In genomic region chr10:88201650-88202049, GRCm38 (mm10) we compare ENCODE assay signal across 7 mouse cellular contexts. TPM values are rescaled to one million over a fixed set of nuclear protein-coding genes. Genes with fewer than 3 reads are reported as not detected.
DNase-seq lines count a peak whose midpoint lies in the region; ATAC-seq and TF ChIP-seq lines count a peak whose summit lies in the region.

No protein-coding gene starts in this region.

- 66% methylated on average over 13 of the region's 13 CpGs for WGBS in lung, embryonic 15.5 days
- 78% methylated on average over 13 of the region's 13 CpGs for WGBS in forebrain, embryonic 11.5 days
- WGBS in intestine, postnatal 0 days, result 68% methylated on average over 13 of the region's 13 CpGs
- 64% methylated on average over 13 of the region's 13 CpGs for WGBS in olfactory bulb, adult 2 months

- intact Hi-C loops in gastrocnemius, postnatal 36 days (cut with DNase I), result no loop called here

- H3K4me3 ChIP-seq in lung, embryonic 15.5 days, result peak overlapping the region; percentile 62
- H3K4me3 ChIP-seq in forebrain, embryonic 11.5 days (ENCODE audit: low read depth, low read length), result peak overlapping the region; percentile 53
- H3K4me3 ChIP-seq in intestine, postnatal 0 days (ENCODE audit: low read depth, low read length), result peak overlapping the region; percentile 64
- H3K4me3 ChIP-seq in olfactory bulb, adult 2 months (ENCODE audit: insufficient read depth, low read depth, low read length), result peak overlapping the region; percentile 65

- H3K9ac ChIP-seq in lung, embryonic 15.5 days, result peak overlapping the region; percentile 64; the same call in 1 of the 2 replicates
- H3K9ac ChIP-seq in forebrain, embryonic 11.5 days (ENCODE audit: low read length), result peak overlapping the region; percentile 73
- 0 out of 2 replicates have a peak overlapping the region, but pooled peaks have one; percentile 75 for H3K9ac ChIP-seq in intestine, postnatal 0 days (ENCODE audit: low read depth, low read length)

- TF ChIP-seq CTCF in intestine, postnatal 0 days (IDR thresholded peaks at IDR 0.05; ENCODE audit: low read depth), result no peak
- TF ChIP-seq CTCF in olfactory bulb, adult 2 months (IDR thresholded peaks at IDR 0.05; ENCODE audit: insufficient read depth, low read depth, low read length), result no peak

- H3K27me3 ChIP-seq in lung, embryonic 15.5 days, result no peaks in the 10 kb centered on the region
- no peaks in the 10 kb centered on the region for H3K27me3 ChIP-seq in forebrain, embryonic 11.5 days (ENCODE audit: control insufficient read depth, insufficient read depth, low read length)
- H3K27me3 ChIP-seq in intestine, postnatal 0 days (replicated peaks; ENCODE audit: control insufficient read depth, insufficient read depth, low read length), result no peaks in the 10 kb centered on the region

- no peaks in the 10 kb centered on the region for H3K36me3 ChIP-seq in lung, embryonic 15.5 days
- no peaks in the 10 kb centered on the region for H3K36me3 ChIP-seq in forebrain, embryonic 11.5 days (ENCODE audit: control insufficient read depth, insufficient read depth, low read length)
- peaks cover 8% of the 10 kb centered on the region; the same call in 1 of the 2 replicates for H3K36me3 ChIP-seq in intestine, postnatal 0 days (ENCODE audit: control insufficient read depth, insufficient read depth)

- peaks cover 4% of the 10 kb centered on the region; the same call in 1 of the 2 replicates for H3K4me1 ChIP-seq in lung, embryonic 15.5 days
- H3K4me1 ChIP-seq in forebrain, embryonic 11.5 days (replicated peaks; ENCODE audit: control insufficient read depth, insufficient read depth, low read length), result no peaks in the 10 kb centered on the region
- no peaks in the 10 kb centered on the region; the same call in 1 of the 2 replicates for H3K4me1 ChIP-seq in intestine, postnatal 0 days (replicated peaks; ENCODE audit: control insufficient read depth, insufficient read depth, low read length)
- peaks cover 3% of the 10 kb centered on the region for H3K4me1 ChIP-seq in olfactory bulb, adult 2 months (ENCODE audit: control insufficient read depth, insufficient read depth, low read length)

- H3K27ac ChIP-seq in lung, embryonic 15.5 days, result no peak overlapping the region
- H3K27ac ChIP-seq in forebrain, embryonic 11.5 days (ENCODE audit: low read depth, low read length), result no peak overlapping the region
- 0 out of 2 replicates have a peak overlapping the region, but pooled peaks have one; percentile 65 for H3K27ac ChIP-seq in intestine, postnatal 0 days (ENCODE audit: low read depth, low read length)
- peak overlapping the region; percentile 57; the same call in 1 of the 2 replicates for H3K27ac ChIP-seq in olfactory bulb, adult 2 months (ENCODE audit: insufficient read depth, low read depth, low read length)

- no peaks in the 10 kb centered on the region for H3K9me3 ChIP-seq in lung, embryonic 15.5 days
- no peaks in the 10 kb centered on the region for H3K9me3 ChIP-seq in forebrain, embryonic 11.5 days (ENCODE audit: control insufficient read depth, low read length)
- H3K9me3 ChIP-seq in intestine, postnatal 0 days (ENCODE audit: control insufficient read depth), result no peaks in the 10 kb centered on the region

- no peak for ATAC-seq in lung, embryonic 15.5 days (ENCODE audit: borderline replicate concordance, extremely low read depth, low FRiP score, low TSS enrichment)
- 0 out of 2 replicates have a peak, but pooled peaks have one; percentile 4 for ATAC-seq in forebrain, embryonic 11.5 days (replicated peaks; ENCODE audit: low FRiP score)
- no peak for ATAC-seq in intestine, postnatal 0 days

- H3K4me2 ChIP-seq in lung, embryonic 15.5 days, result peak overlapping the region; percentile 78
- H3K4me2 ChIP-seq in forebrain, embryonic 11.5 days (ENCODE audit: low read depth, low read length, severe bottlenecking), result peak overlapping the region; percentile 63
- peak overlapping the region; percentile 72 for H3K4me2 ChIP-seq in intestine, postnatal 0 days (replicated peaks; ENCODE audit: low read depth)

- TF ChIP-seq POLR2A in olfactory bulb, adult 2 months (IDR thresholded peaks at IDR 0.05; ENCODE audit: insufficient read depth, low read depth, low read length), result no peak

- no peak for DNase-seq in lung, postnatal 4 days
- no peak for DNase-seq in forebrain, embryonic 11.5 days (ENCODE audit: low spot score)
- DNase-seq in right cerebral cortex, adult 18-20 months, result no peak
- no peak for DNase-seq in gastrocnemius, postnatal 36 days

RNA-seq across cellular contexts. Expression of gene Washc3, which starts 0.8 kb away (rescaled TPM):
- polyA plus RNA-seq in lung, embryonic 15.5 days (2015; fragmentation: Nextera tagmentation; extraction: Ambion mirVana), result 60.9 and 62.0 TPM in 2 replicates
- polyA plus RNA-seq in forebrain, embryonic 11.5 days (2014; fragmentation: Nextera tagmentation; extraction: Ambion mirVana), result 38.7 and 46.2 TPM in 2 replicates
- 77.3 and 80.0 TPM in 2 replicates for polyA plus RNA-seq in intestine, postnatal 0 days (2015; fragmentation: Nextera tagmentation; extraction: Ambion mirVana)
- not detected in 2 replicates for polyA plus RNA-seq in olfactory bulb, adult 2 months (2012; ENCODE audit: insufficient read depth, insufficient read length, low replicate concordance, missing spikeins)
- total RNA-seq in gastrocnemius, postnatal 36 days (2021), result 10 to 100 TPM; 27.6 to 30.4 TPM

RNA-seq across cellular contexts. Expression of gene Nup37, which starts 54.9 kb away (rescaled TPM):
- polyA plus RNA-seq in lung, embryonic 15.5 days (2015; fragmentation: Nextera tagmentation; extraction: Ambion mirVana), result 84.1 and 90.0 TPM in 2 replicates
- polyA plus RNA-seq in forebrain, embryonic 11.5 days (2014; fragmentation: Nextera tagmentation; extraction: Ambion mirVana), result 102 and 110 TPM in 2 replicates
- 24.7 and 27.4 TPM in 2 replicates for polyA plus RNA-seq in intestine, postnatal 0 days (2015; fragmentation: Nextera tagmentation; extraction: Ambion mirVana)
- not detected in 2 replicates for polyA plus RNA-seq in olfactory bulb, adult 2 months (2012; ENCODE audit: insufficient read depth, insufficient read length, low replicate concordance, missing spikeins)
- 1 to 10 TPM; 4.5 TPM for total RNA-seq in gastrocnemius, postnatal 36 days (2021)

RNA-seq across cellular contexts. Expression of gene Parpbp, which starts 54.9 kb away (rescaled TPM):
- 16.6 and 18.1 TPM in 2 replicates for polyA plus RNA-seq in lung, embryonic 15.5 days (2015; fragmentation: Nextera tagmentation; extraction: Ambion mirVana)
- 15.8 and 16.4 TPM in 2 replicates for polyA plus RNA-seq in forebrain, embryonic 11.5 days (2014; fragmentation: Nextera tagmentation; extraction: Ambion mirVana)
- polyA plus RNA-seq in intestine, postnatal 0 days (2015; fragmentation: Nextera tagmentation; extraction: Ambion mirVana), result 2.0 and 2.1 TPM in 2 replicates
- not detected in 2 replicates for polyA plus RNA-seq in olfactory bulb, adult 2 months (2012; ENCODE audit: insufficient read depth, insufficient read length, low replicate concordance, missing spikeins)
- total RNA-seq in gastrocnemius, postnatal 36 days (2021), result under 1 TPM; 0.13 to 0.25 TPM

Comparison
In these comparisons a context has a peak if more than half of its experiments do, and no peak if none do; other contexts are left out.
1. H3K27ac ChIP-seq: peak in intestine, postnatal 0 days (single experiment) and olfactory bulb, adult 2 months (single experiment); none in lung, embryonic 15.5 days (single experiment) and forebrain, embryonic 11.5 days (single experiment).
2. RNA of gene Nup37, which starts 54.9 kb away (polyA plus RNA-seq): 102 to 110 TPM in forebrain, embryonic 11.5 days, 84.1 to 90.0 TPM in lung, embryonic 15.5 days and 24.7 to 27.4 TPM in intestine, postnatal 0 days; not detected in olfactory bulb, adult 2 months; every median in the first group is over 10 times any median in the second.
3. Peak in every context shown above with its lines, with median percentiles within 50 percentile points of each other: H3K4me2 ChIP-seq, H3K4me3 ChIP-seq and H3K9ac ChIP-seq.